Comparison of ENCODE assay signal across 10 mouse cellular contexts in the genomic region with DNA sequence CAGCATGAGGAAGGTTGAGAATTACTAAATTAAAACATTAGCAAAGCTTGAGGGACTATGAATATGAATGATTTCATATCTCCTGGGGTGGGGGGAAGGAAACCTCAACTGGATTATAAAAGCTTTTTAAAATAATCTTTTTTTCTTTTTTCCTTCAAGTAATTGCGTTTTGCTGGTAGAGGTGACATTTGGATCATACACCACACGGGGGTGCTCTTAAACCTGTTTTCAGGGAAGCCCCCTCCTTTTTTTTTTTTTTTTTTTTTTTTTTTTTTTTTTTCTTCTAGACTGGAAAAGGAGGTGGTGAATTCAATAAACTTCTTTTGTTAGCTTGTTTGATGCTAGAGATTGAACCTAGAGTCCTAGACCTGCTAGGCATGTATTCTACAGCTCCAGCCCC. TPM values are rescaled to one million over a fixed set of nuclear protein-coding genes. Genes with fewer than 3 reads are reported as not detected.
DNase-seq lines count a peak whose midpoint lies in the region; ATAC-seq and TF ChIP-seq lines count a peak whose summit lies in the region.
"Had no signal": no experiment of that assay in that cellular context is flagged by ENCODE, and none has a peak within 500 bp of the region (broad histone marks: within the 10 kb centered on the region; RNA-seq: fewer than 3 reads in every experiment).

No protein-coding gene starts in this region.

- TF ChIP-seq EP300 in liver, postnatal 0 days (IDR thresholded peaks at IDR 0.05; ENCODE audit: low read depth), result no peak

- peak; percentile 32; the same call in 1 of the 2 replicates for TF ChIP-seq CTCF in liver, postnatal 0 days (IDR thresholded peaks at IDR 0.05; ENCODE audit: low read depth)

- 15% methylated on average over 2 of the region's 2 CpGs for WGBS in forebrain, embryonic 11.5 days
- WGBS in forebrain, embryonic 10.5 days, result 18% methylated on average over 2 of the region's 2 CpGs
- WGBS in liver, postnatal 0 days (ENCODE audit: insufficient replicate concordance), result 27% methylated on average over 2 of the region's 2 CpGs
- 15% methylated on average over 2 of the region's 2 CpGs for WGBS in liver, embryonic 12.5 days (ENCODE audit: insufficient replicate concordance)
- WGBS in kidney, embryonic 14.5 days, result 10% methylated on average over 2 of the region's 2 CpGs

- H3K36me3 ChIP-seq in forebrain, embryonic 11.5 days (ENCODE audit: control insufficient read depth, insufficient read depth, low read length), result no peaks in the 10 kb centered on the region; the same call in 1 of the 2 replicates
- H3K36me3 ChIP-seq in forebrain, embryonic 10.5 days (replicated peaks), result peaks cover 23% of the 10 kb centered on the region
- peaks cover 7% of the 10 kb centered on the region for H3K36me3 ChIP-seq in liver, postnatal 0 days (replicated peaks; ENCODE audit: insufficient read depth, low read length)
- H3K36me3 ChIP-seq in liver, embryonic 12.5 days, result peaks cover 18% of the 10 kb centered on the region
- peaks cover 9% of the 10 kb centered on the region; the same call in 1 of the 2 replicates for H3K36me3 ChIP-seq in kidney, embryonic 14.5 days (ENCODE audit: control insufficient read depth, insufficient read depth, low read length)

- no peak overlapping the region for H3K9ac ChIP-seq in forebrain, embryonic 11.5 days (ENCODE audit: low read length)
- H3K9ac ChIP-seq in liver, postnatal 0 days (replicated peaks), result no peak overlapping the region
- H3K9ac ChIP-seq in liver, embryonic 12.5 days, result no peak overlapping the region
- no peak overlapping the region for H3K9ac ChIP-seq in kidney, embryonic 14.5 days (ENCODE audit: low read depth, low read length)
- H3K9ac ChIP-seq: midbrain, embryonic 12.5 days had no signal

- H3K27me3 ChIP-seq in forebrain, embryonic 11.5 days (ENCODE audit: control insufficient read depth, insufficient read depth, low read length), result no peaks in the 10 kb centered on the region
- H3K27me3 ChIP-seq in forebrain, embryonic 10.5 days (ENCODE audit: poor library complexity, severe bottlenecking), result no peaks in the 10 kb centered on the region
- H3K27me3 ChIP-seq in liver, postnatal 0 days (ENCODE audit: insufficient read depth, low read length), result no peaks in the 10 kb centered on the region
- no peaks in the 10 kb centered on the region for H3K27me3 ChIP-seq in liver, embryonic 12.5 days (replicated peaks)
- no peaks in the 10 kb centered on the region for H3K27me3 ChIP-seq in kidney, embryonic 14.5 days (ENCODE audit: control insufficient read depth, insufficient read depth, low read length)

- H3K27ac ChIP-seq in forebrain, embryonic 11.5 days (ENCODE audit: low read depth, low read length), result no peak overlapping the region
- no peak overlapping the region for H3K27ac ChIP-seq in forebrain, embryonic 10.5 days
- H3K27ac ChIP-seq in liver, postnatal 0 days (ENCODE audit: low read depth), result no peak overlapping the region
- no peak overlapping the region for H3K27ac ChIP-seq in liver, embryonic 12.5 days
- H3K27ac ChIP-seq in kidney, embryonic 14.5 days (ENCODE audit: low read depth, low read length), result no peak overlapping the region
- H3K27ac ChIP-seq: midbrain, embryonic 12.5 days had no signal

- DNase-seq in forebrain, embryonic 11.5 days (ENCODE audit: low spot score), result peak; percentile 62
- no peak for DNase-seq in forebrain, embryonic 10.5 days (ENCODE audit: extremely low spot score, low spot score)
- DNase-seq in liver, postnatal 0 days, result peak; percentile 32
- peak; percentile 46 for DNase-seq in ZHBTc4 (ENCODE audit: low read depth, low spot score)
- DNase-seq in mesoderm, embryonic 11.5 days (ENCODE audit: low read depth, low spot score), result peak; percentile 64
- no peak for DNase-seq in cerebellum, adult 11-12 months

- no peaks in the 10 kb centered on the region for H3K4me1 ChIP-seq in forebrain, embryonic 11.5 days (replicated peaks; ENCODE audit: control insufficient read depth, insufficient read depth, low read length)
- no peaks in the 10 kb centered on the region for H3K4me1 ChIP-seq in forebrain, embryonic 10.5 days
- H3K4me1 ChIP-seq in liver, postnatal 0 days (ENCODE audit: insufficient read depth), result no peaks in the 10 kb centered on the region
- no peaks in the 10 kb centered on the region for H3K4me1 ChIP-seq in liver, embryonic 12.5 days
- H3K4me1 ChIP-seq in kidney, embryonic 14.5 days (ENCODE audit: control insufficient read depth, insufficient read depth, low read length), result no peaks in the 10 kb centered on the region
- H3K4me1 ChIP-seq: midbrain, embryonic 12.5 days had no signal

- H3K4me2 ChIP-seq in forebrain, embryonic 11.5 days (ENCODE audit: low read depth, low read length, severe bottlenecking), result no peak overlapping the region
- H3K4me2 ChIP-seq in liver, postnatal 0 days (ENCODE audit: low read depth, low read length), result no peak overlapping the region
- no peak overlapping the region for H3K4me2 ChIP-seq in liver, embryonic 12.5 days
- no peak overlapping the region for H3K4me2 ChIP-seq in kidney, embryonic 14.5 days (replicated peaks; ENCODE audit: low read depth, low read length)
- H3K4me2 ChIP-seq: midbrain, embryonic 12.5 days had no signal

- no peaks in the 10 kb centered on the region for H3K9me3 ChIP-seq in forebrain, embryonic 11.5 days (ENCODE audit: control insufficient read depth, low read length)
- no peaks in the 10 kb centered on the region for H3K9me3 ChIP-seq in forebrain, embryonic 10.5 days
- no peaks in the 10 kb centered on the region for H3K9me3 ChIP-seq in liver, postnatal 0 days (ENCODE audit: low read length)
- H3K9me3 ChIP-seq in liver, embryonic 12.5 days (replicated peaks), result no peaks in the 10 kb centered on the region
- no peaks in the 10 kb centered on the region for H3K9me3 ChIP-seq in kidney, embryonic 14.5 days (ENCODE audit: control insufficient read depth, low read length)
- H3K9me3 ChIP-seq: G1E; midbrain, embryonic 12.5 days had no signal

- no peak for ATAC-seq in forebrain, embryonic 11.5 days (replicated peaks; ENCODE audit: low FRiP score)
- ATAC-seq in liver, postnatal 0 days, result no peak
- no peak for ATAC-seq in liver, embryonic 12.5 days
- no peak for ATAC-seq in kidney, embryonic 14.5 days (ENCODE audit: low FRiP score, low TSS enrichment)

- no peak overlapping the region for H3K4me3 ChIP-seq in forebrain, embryonic 11.5 days (ENCODE audit: low read depth, low read length)
- H3K4me3 ChIP-seq in forebrain, embryonic 10.5 days, result no peak overlapping the region
- H3K4me3 ChIP-seq in liver, postnatal 0 days (ENCODE audit: low read depth, low read length), result no peak overlapping the region
- H3K4me3 ChIP-seq in liver, embryonic 12.5 days, result no peak overlapping the region
- H3K4me3 ChIP-seq in kidney, embryonic 14.5 days (ENCODE audit: low read length), result no peak overlapping the region
- H3K4me3 ChIP-seq: midbrain, embryonic 12.5 days had no signal

RNA-seq across cellular contexts. Expression of a gene that starts 9.3 kb away (rescaled TPM):
- 52.6 and 53.8 TPM in 2 replicates for polyA plus RNA-seq in forebrain, embryonic 11.5 days (2014; fragmentation: Nextera tagmentation; extraction: Ambion mirVana)
- polyA plus RNA-seq in forebrain, embryonic 10.5 days (2016; fragmentation: Nextera tagmentation; extraction: Ambion mirVana), result 46.8 and 47.2 TPM in 2 replicates
- polyA plus RNA-seq in liver, postnatal 0 days (2015; fragmentation: Nextera tagmentation; extraction: Ambion mirVana), result 27.4 and 29.0 TPM in 2 replicates
- 33.8 and 34.9 TPM in 2 replicates for polyA plus RNA-seq in liver, embryonic 12.5 days (2016; fragmentation: Nextera tagmentation; extraction: Ambion mirVana)
- polyA plus RNA-seq in kidney, embryonic 14.5 days (2014; fragmentation: Nextera tagmentation; extraction: Ambion mirVana), result 51.7 and 59.4 TPM in 2 replicates

RNA-seq across cellular contexts. Expression of a gene that starts 9.8 kb away (rescaled TPM):
- 0.86 and 1.4 TPM in 2 replicates for polyA plus RNA-seq in forebrain, embryonic 11.5 days (2014; fragmentation: Nextera tagmentation; extraction: Ambion mirVana)
- polyA plus RNA-seq in forebrain, embryonic 10.5 days (2016; fragmentation: Nextera tagmentation; extraction: Ambion mirVana), result 0.57 and 0.74 TPM in 2 replicates
- polyA plus RNA-seq in liver, postnatal 0 days (2015; fragmentation: Nextera tagmentation; extraction: Ambion mirVana), result not detected in 2 replicates
- not detected in 2 replicates for polyA plus RNA-seq in liver, embryonic 12.5 days (2016; fragmentation: Nextera tagmentation; extraction: Ambion mirVana)
- 1.1 TPM in 2 replicates for polyA plus RNA-seq in kidney, embryonic 14.5 days (2014; fragmentation: Nextera tagmentation; extraction: Ambion mirVana)
- polyA plus RNA-seq: G1E had no signal

RNA-seq across cellular contexts. Expression of a gene that starts 53.3 kb away (rescaled TPM):
- 1.0 and 1.4 TPM in 2 replicates for polyA plus RNA-seq in forebrain, embryonic 11.5 days (2014; fragmentation: Nextera tagmentation; extraction: Ambion mirVana)
- polyA plus RNA-seq in forebrain, embryonic 10.5 days (2016; fragmentation: Nextera tagmentation; extraction: Ambion mirVana), result 0.71 and 0.78 TPM in 2 replicates
- polyA plus RNA-seq in liver, postnatal 0 days (2015; fragmentation: Nextera tagmentation; extraction: Ambion mirVana), result not detected in 2 replicates
- 0.07 and 0.11 TPM in 2 replicates for polyA plus RNA-seq in liver, embryonic 12.5 days (2016; fragmentation: Nextera tagmentation; extraction: Ambion mirVana)
- polyA plus RNA-seq in kidney, embryonic 14.5 days (2014; fragmentation: Nextera tagmentation; extraction: Ambion mirVana), result 1.3 and 3.3 TPM in 2 replicates
- polyA plus RNA-seq: G1E had no signal

Comparison
In these comparisons a context has a peak if more than half of its experiments do, and no peak if none do; other contexts are left out.
1. DNase-seq: peak in forebrain, embryonic 11.5 days (single experiment), liver, postnatal 0 days (single experiment), ZHBTc4 (single experiment) and mesoderm, embryonic 11.5 days (single experiment); none in forebrain, embryonic 10.5 days (single experiment) and cerebellum, adult 11-12 months (single experiment).